Mouse (Mus musculus) right cerebral cortex, adult 2 months (tissue): ENCODE measurements at regions not wholly inside any gene's neighbourhood (a gene's known extent, or its start where the extent isn't known, plus 50 kb on each side); places are given as distances from the start of the nearest gene placed in this dataset.
A peak's percentile ranks its signal among the peaks of the same experiment; 100 is the strongest.
"Not testable (repeated sequence)": the region's sequence is repeated elsewhere in the genome, so short reads cannot be mapped to it uniquely, and the experiment has no call there.

Source experiments
- DNase-seq, 2 experiments: peaks; one replicate each; pipeline ENCODE4 v3.0.0; 2021 to 2022; ENCODE audit warnings: low spot score in 2 of 2

GRCm38 (mm10) chr6:14632837-14633236 is 122.2 kb downstream of the Ppp1r3a start:
- no peak for DNase-seq

GRCm38 (mm10) chr6:14631719-14632445 is 123.2 kb downstream of the Ppp1r3a start:
- no peak for DNase-seq

GRCm38 (mm10) chr6:14616629-14617028 is 138.4 kb downstream of the Ppp1r3a start:
- DNase-seq = no peak

GRCm38 (mm10) chr6:14608076-14608475 is 147.0 kb downstream of the Ppp1r3a start:
- DNase-seq = no peak

GRCm38 (mm10) chr6:14600543-14601249 is 154.4 kb downstream of the Ppp1r3a start:
- DNase-seq = no peak

- DNase-seq = no peak
Measured at GRCm38 (mm10) chr6:14596880-14597466, 158.1 kb downstream of the Ppp1r3a start.

GRCm38 (mm10) chr6:14585827-14586226 is 169.2 kb downstream of the Ppp1r3a start:
- no peak for DNase-seq

- no peak for DNase-seq
Measured at GRCm38 (mm10) chr6:14583829-14584228, 171.2 kb downstream of the Ppp1r3a start.

- no peak for DNase-seq
Measured at GRCm38 (mm10) chr6:14574607-14575006, 180.5 kb downstream of the Ppp1r3a start.

- no peak for DNase-seq
Measured at GRCm38 (mm10) chr6:14573001-14573400, 182.1 kb downstream of the Ppp1r3a start.

GRCm38 (mm10) chr6:14540333-14540732 is 214.7 kb downstream of the Ppp1r3a start:
- DNase-seq = no peak

- DNase-seq = no peak
Measured at GRCm38 (mm10) chr6:14529096-14529495, 226.0 kb downstream of the Ppp1r3a start.

- no peak for DNase-seq
Measured at GRCm38 (mm10) chr6:14528564-14528963, 226.5 kb downstream of the Ppp1r3a start.

GRCm38 (mm10) chr6:14522742-14523141 is 232.3 kb downstream of the Ppp1r3a start:
- peak; percentile 38 to 55 for DNase-seq

- no peak for DNase-seq
Measured at GRCm38 (mm10) chr6:14521321-14521720, 233.8 kb downstream of the Ppp1r3a start.

GRCm38 (mm10) chr6:14504171-14504570 is 250.9 kb downstream of the Ppp1r3a start:
- peak; percentile 71 for DNase-seq

- no peak for DNase-seq
Measured at GRCm38 (mm10) chr6:14500663-14501062, 254.4 kb downstream of the Ppp1r3a start.

- not testable (repeated sequence) for DNase-seq
Measured at GRCm38 (mm10) chr6:14499882-14500281, 255.2 kb downstream of the Ppp1r3a start.

- DNase-seq = not testable (repeated sequence)
Measured at GRCm38 (mm10) chr6:14486642-14487041, 268.4 kb downstream of the Ppp1r3a start.

GRCm38 (mm10) chr6:14456394-14456793 is 298.7 kb downstream of the Ppp1r3a start:
- DNase-seq = no peak

- not testable (repeated sequence) for DNase-seq
Measured at GRCm38 (mm10) chr6:14453321-14453720, 301.8 kb downstream of the Ppp1r3a start.

- DNase-seq = no peak
Measured at GRCm38 (mm10) chr6:14431751-14432150, 323.3 kb downstream of the Ppp1r3a start.

- peak; percentile 64 to 73 for DNase-seq
Measured at GRCm38 (mm10) chr6:14409772-14410171, 345.3 kb downstream of the Ppp1r3a start.
